Mouse (Mus musculus): Measurements from ENCODE around the gene Dmrta2.

Gene Dmrta2

DNA sequence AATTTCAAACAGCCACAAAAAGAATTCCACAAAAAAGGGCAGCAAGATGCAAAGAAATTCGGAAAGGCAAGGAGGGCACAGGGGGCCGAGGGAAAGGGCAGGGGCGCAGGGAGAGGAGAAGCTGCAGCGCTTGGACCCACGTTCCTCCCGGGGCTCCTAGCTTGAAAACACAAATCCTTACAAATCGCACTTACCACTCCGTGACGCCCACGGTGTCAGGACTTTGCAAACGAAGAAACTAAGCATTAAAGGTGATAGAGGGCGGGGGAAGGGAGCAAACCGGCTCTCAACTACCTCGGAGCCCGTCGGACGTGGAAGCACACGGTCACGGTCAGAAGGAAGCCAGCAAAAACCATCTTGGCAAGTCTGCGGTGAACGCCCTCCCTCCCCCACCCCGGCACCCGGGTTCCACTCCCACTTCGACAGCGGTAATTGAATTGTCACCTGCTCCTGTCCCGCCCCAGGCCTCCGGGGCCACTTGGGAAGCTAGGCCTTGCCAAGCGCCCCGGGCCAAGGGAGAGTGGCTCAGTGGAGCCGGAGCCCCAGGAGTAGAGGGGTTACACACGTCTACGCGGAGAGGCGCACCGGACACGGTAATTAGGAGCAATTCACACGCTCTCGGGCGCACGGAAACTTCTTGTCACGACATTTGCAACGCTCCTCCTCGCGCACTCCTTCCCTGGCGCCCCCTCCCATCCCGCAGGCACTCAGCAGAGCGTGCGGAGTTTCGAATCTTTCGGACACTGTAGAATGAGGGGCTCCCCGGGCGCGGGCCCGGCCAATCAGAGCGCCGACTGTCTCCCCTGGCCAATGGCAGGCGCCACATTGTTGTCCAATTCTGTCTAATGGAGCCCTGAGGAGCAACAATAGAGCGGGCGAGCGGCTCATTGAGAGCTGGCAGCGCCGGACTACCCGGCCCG, at the start of gene Dmrta2:
Gene Dmrta2, plus strand, starts transcription at position 906 of the 920 bp plus-strand sequence.
- DNase-seq, result no peak

DNA sequence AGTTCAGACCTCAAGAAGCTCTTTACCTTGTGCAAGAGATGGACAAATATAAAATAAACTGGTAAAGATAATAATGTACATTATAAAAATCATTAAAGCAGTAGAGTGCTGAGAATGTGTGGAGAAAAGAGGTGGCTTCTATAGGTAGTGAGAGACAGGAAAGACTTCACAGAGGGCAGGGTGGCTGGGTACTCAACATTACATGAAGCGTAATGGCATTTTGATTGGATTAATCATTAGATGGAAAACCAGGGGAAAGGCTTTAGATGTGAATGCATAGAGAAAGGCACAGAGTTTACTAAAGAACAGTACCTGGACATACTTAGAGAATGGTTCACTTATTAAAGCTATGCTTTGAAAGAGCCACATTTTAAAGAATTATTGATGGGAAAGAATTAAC, 48.8 kb upstream of the Dmrta2 start:
- DNase-seq, result no peak

DNA sequence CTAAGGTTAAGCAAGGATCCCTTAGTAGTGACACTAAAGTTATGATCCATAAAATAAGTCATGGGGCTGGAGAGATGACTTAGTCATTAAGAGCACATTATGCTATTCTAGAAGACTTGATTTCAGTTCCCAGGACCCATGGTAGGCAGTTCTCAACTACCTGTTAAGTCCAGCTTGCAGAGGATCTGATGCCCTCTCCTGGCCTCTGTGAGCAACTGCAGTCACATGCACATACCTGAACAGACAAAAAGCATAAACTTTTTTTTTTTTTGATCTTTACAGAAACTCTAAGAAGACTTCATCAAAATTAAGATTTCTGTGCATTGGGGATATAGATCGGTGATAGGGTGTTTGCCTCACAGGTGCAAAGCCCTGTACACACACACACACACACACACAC, 47.4 kb upstream of the Dmrta2 start:
- DNase-seq, result no peak

GRCm38 (mm10) chr4:109930935-109931334, 46.9 kb upstream of the Dmrta2 start:
- no peak for DNase-seq

DNA sequence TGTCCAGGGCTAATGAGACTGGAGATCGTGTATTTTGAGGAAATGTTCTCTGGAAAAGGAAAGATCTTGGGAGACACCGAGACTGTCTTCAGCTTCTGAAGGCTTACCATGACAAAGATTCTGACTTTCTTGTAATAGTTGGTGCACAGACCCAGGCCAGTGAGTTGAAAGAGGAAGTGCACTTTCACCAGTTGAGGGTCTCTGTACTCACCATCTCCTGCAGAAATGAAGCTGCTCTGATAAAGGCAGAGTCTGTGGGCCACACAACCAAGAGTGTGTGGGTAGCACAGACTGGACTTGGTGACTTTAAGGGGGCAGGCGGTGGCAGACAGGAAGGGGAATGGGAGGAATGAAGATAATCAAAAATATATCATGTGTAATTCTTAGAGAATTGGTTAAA, 41.3 kb upstream of the Dmrta2 start:
- DNase-seq, result no peak

DNA sequence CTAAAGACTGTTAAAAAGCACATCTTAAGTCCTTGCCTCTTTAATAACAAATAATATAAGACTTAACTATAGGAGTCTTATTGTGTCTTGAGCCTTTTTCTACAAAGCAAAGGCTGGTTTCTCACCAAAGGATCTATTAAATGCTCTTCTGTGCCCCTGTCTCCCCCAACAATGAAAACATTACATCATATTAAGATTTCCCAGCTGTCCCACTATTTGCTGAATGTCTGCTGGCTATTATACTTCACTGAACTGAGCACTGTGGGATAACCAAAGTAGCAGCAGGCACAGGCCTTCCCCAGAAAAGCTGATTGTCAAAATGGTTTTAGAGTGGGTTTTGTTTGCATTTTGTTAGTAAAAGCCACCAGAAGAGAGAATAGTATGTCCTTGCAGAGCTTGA, 38.6 kb upstream of the Dmrta2 start:
- no peak for DNase-seq

DNA sequence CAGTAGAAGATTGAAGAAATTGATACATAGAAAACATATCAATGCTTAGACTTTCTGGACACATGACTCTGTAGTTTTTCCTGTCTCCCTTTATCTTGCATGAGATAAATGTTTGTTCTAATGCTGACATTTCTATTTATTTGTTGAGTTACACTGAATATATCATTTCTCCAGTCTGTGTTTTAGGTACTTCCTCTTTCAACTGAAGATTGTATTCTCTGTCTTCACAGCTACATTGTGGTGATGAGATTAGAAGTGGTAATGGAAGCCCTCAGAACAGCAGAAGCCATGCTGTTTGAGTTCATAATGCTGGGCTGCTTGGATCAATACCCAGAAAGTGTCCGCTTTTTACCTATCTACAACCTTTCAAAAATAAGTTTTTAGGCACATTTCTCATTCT, 32.3 kb upstream of the Dmrta2 start:
- DNase-seq, result no peak

GRCm38 (mm10) chr4:109949307-109949706, 28.5 kb upstream of the Dmrta2 start:
- no peak for DNase-seq

GRCm38 (mm10) chr4:109953509-109953908, 24.3 kb upstream of the Dmrta2 start:
- DNase-seq, result no peak

GRCm38 (mm10) chr4:109960201-109960935, 17.5 kb upstream of the Dmrta2 start:
- DNase-seq, result no peak

GRCm38 (mm10) chr4:109963570-109964279, 14.1 kb upstream of the Dmrta2 start:
- DNase-seq, result no peak

GRCm38 (mm10) chr4:109969561-109969960, 8.3 kb upstream of the Dmrta2 start:
- DNase-seq, result no peak

DNA sequence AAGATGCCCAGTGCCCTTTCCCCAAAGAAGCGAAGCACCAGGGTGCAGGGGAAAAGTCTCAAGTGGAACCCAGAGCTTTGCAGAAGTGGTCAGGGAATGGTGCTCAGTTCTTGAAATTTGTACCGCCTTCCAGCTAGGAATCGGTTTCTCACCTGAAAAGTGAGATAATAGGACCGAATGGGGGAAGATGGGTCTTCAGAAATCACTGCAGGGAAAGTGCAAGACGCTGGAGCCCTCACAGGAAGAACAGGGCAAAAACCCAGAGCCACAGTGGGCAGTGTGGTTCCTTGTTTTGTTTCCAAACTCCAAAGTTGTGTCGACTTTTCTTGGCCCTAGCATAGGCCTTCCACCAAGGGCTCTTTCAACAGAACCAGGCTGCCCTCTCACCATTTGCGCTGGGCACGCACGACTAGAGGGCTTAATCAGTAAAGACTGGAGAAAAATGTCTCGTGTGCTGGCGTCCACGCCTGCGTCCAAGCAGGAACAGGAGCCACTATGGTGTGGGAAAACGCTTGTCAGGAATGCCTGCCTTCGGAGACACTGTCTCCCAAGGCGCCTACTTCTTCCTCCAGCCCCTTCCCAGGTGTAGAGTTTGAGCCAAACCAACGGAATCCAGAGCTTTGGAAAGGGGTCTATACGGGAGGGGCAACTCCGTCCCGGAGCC, 3.7 kb upstream of the Dmrta2 start:
- no peak for DNase-seq

- no peak for DNase-seq
These were observed 3.0 kb upstream of the Dmrta2 start for GRCm38 (mm10) chr4:109974655-109975380.

- no peak for DNase-seq
These were observed 2.2 kb upstream of the Dmrta2 start for GRCm38 (mm10) chr4:109975381-109976240.

DNA sequence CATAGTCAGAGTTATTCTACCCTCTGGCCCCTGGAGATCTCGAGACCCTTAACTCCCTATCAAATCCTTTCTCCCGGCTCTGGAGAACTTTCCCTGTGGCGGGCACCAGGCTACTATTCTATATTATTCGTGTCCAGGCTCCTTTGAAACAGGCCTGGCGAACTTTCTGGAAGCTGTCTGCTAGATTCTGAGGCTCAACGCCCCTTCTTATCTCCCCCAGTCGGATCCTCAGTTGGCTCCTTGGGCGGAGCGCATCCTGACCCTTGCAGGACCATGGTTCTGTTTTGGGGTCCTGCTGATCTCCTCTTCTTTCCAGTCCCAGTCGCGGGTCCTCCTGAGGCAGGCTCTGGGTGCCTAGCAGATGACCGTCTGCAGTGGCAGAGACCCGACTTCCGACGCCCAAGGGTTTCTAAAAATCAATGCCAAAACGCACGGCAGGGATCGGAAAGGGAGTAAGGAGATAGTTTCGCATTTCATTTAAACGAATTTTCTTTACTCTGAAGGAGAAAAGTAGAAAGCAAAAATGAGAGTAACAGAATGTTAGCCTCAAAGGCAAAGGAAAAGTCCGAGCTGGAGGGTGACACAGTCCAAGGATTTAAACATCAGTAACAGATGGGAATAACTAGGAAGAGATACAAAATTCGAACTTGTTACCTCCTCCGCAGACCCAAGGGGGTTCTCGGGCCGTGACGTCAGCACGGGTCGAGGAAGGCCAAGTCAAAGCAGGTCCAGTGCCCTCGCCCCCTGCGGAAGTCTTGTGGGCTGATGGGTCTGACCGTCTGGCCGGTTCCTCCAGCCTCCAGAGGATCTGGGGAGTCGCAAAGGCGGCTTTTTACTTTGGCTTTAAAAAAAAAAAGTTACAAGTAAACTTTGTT, 1.3 kb upstream of the Dmrta2 start:
- no peak for DNase-seq

GRCm38 (mm10) chr4:109978068-109978857, 410 bp downstream of the Dmrta2 start:
- DNase-seq, result no peak

- no peak for DNase-seq
These were observed 1.0 kb downstream of the Dmrta2 start for GRCm38 (mm10) chr4:109978858-109979340.
